Mouse (Mus musculus): ENCODE data around the gene Bak1.

- TF ChIP-seq CTCF (IDR thresholded peaks at IDR 0.05; ENCODE audit: extremely low read depth, insufficient read depth, insufficient read length, insufficient replicate concordance) (no peak), POLR2A (IDR thresholded peaks at IDR 0.05; ENCODE audit: low read depth, low read length) (no peak)
Measured at GRCm38 (mm10) chr17:27025326-27025902, 3.4 kb downstream of the Bak1 start.
